Mouse (Mus musculus): ENCODE data around the gene Pcgf2.

Pcgf2 gene

DNA sequence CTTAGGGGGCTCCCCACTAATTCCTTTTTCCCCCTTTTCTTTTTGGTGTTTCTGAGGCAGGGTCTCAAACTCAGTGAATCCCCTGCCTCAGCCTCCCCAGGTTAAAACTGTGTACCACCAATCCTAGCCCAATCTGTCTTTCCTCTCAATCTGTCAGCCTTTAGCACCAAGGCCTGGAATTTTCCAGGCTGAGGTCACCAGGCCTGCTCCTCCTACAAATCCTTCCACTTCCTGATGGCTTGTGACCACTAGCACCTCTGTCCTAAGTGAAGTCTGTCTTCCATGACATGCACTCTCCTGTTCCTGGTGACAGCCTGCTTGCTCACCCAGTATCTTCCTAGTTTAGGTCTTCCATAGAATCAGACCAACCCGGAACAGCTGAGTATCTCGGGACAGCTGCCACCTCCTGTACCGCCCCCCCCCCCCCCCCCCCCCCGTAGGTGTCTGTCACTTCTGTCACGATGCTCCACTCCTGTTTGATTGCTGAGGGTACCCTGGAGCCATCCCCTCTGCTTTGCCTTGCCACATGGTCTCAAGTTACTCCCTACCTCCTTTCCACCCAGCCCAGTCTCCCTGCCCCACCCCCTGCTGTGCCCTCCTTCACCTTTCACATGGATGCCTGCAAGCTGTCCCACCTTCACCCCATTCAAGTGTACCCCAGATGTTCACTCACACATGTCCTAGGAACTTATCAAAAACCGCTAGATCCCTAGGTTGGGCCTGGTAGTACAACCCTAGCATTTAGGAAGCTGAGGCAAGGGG, 42.9 kb downstream of the Pcgf2 start:
- TF ChIP-seq GATA4 (IDR thresholded peaks at IDR 0.05; ENCODE audit: insufficient replicate concordance, low read length): no peak

GRCm38 (mm10) chr11:97656269-97656971, 43.9 kb downstream of the Pcgf2 start:
- no peak for TF ChIP-seq GATA4 (IDR thresholded peaks at IDR 0.05; ENCODE audit: insufficient replicate concordance, low read length)

DNA sequence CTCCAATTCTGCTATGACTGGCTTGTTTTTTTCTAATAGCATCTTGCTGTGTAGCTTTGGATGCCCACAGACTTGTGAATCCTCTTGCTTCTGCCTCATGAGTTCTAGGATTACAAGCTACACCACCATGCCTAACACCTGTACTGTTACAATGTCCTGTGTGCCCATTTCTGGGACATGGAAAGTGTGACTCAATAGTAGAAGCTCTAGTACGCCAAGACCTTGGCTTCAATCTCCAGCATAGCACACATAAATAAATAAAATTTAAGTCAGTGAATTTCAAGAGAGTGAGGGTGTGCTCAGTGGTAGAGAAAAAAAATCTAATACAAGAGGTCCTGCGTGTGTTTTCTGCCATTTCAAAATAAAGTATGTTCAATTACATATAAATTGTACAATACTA, 46.1 kb downstream of the Pcgf2 start:
- TF ChIP-seq GATA4 (IDR thresholded peaks at IDR 0.05; ENCODE audit: insufficient replicate concordance, low read length): no peak

GRCm38 (mm10) chr11:97650341-97650740, 50.0 kb downstream of the Pcgf2 start:
- TF ChIP-seq GATA4 (IDR thresholded peaks at IDR 0.05; ENCODE audit: insufficient replicate concordance, low read length): no peak

DNA sequence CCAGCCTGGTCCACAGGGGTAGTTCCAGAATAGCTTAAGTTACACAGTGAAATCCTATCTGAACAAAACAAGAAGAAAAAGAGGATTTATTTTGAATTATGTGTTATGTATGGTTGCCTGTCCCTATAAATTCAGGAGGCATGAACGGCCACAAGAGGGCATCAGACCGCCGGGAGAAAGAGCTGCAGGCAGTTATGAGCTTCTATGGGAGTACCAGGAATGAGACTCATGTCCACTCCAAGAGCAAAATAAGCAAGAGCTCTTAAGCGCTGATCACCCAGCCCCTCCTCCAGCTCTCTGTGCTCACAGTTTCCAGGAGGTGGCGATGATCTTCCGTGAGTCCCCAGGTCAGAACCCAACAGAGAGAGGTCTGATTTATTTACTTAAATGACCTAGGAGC, 55.5 kb downstream of the Pcgf2 start:
- TF ChIP-seq GATA4 (IDR thresholded peaks at IDR 0.05; ENCODE audit: insufficient replicate concordance, low read length): no peak

DNA sequence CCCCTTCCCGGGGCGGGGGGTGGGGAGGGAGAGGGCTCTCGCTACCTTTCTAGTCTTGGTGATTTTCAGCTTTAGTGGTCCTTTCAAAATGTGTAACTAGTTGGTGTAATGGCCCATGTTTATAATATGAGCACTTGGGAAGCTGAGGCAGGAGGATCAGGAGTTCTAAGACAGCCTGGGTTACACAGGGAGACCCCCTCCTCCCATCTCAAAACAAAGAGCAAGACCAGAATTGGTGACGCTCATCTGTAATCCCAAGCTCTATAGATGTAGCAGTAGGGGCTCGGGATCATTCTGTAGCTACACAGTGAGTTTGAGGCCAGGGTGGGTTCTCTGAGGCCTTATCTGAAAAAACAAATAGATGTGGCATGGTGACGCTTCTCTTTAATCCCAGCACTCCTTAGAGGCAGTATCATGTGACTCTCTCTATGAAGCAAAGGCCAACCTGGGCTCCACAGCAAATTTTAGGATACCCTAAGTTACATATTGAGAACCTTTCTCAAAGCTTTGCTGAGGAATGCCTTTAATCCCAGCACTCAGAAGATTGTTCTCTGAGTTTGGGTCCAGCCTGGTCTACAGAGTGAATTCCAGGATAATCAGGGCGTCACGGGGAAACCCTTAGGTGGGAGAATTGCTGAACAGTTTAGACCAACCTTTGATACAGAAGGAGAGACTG, 56.8 kb downstream of the Pcgf2 start:
- no peak for TF ChIP-seq GATA4 (IDR thresholded peaks at IDR 0.05; ENCODE audit: insufficient replicate concordance, low read length)

- TF ChIP-seq GATA4 (IDR thresholded peaks at IDR 0.05; ENCODE audit: insufficient replicate concordance, low read length): no peak
Measured at GRCm38 (mm10) chr11:97642746-97643145, 57.6 kb downstream of the Pcgf2 start.

- no peak for TF ChIP-seq GATA4 (IDR thresholded peaks at IDR 0.05; ENCODE audit: insufficient replicate concordance, low read length)
Measured at GRCm38 (mm10) chr11:97641668-97642067, 58.6 kb downstream of the Pcgf2 start.

All from liver, adult (tissue).